Mouse (Mus musculus): ENCODE data around the gene Gm3893. TPM values are rescaled to one million over a fixed set of nuclear protein-coding genes. Genes with fewer than 3 reads are reported as not detected.
"Not testable (repeated sequence)": the region's sequence is repeated elsewhere in the genome, so short reads cannot be mapped to it uniquely, and the experiment has no call there.

The Gm3893 gene
- polyA plus RNA-seq (2014; fragmentation: Nextera tagmentation; extraction: Ambion mirVana) = not detected in 2 replicates

DNA sequence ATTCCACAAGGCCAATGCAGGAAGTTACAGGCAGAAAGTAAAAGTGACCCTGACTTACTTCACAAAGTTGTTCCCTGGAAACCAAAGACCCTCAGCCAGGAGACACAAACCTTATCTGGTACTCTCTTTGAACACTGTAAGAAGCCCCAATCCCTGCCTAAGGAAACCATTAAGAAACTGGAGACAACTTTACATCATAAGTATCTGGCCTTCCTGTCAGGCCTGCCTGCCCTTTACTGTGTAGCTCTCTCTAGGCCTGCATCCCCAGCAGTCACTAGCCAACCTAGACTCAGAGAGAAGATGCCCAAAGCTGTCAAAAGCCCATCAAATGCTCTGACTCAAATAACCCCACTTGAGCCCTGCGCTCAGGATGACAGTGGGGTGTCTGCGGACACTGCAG is at the start of gene Gm3893:
Gene Gm3893, plus strand, starts transcription at position 301 of the 400 bp plus-strand sequence.
- not testable (repeated sequence) for H3K27me3 ChIP-seq (replicated peaks; ENCODE audit: control insufficient read depth, insufficient read depth, low read length); H3K4me1 ChIP-seq (replicated peaks; ENCODE audit: control insufficient read depth, insufficient read depth, low read length); H3K9me3 ChIP-seq (ENCODE audit: control insufficient read depth, low read length); H3K36me3 ChIP-seq (ENCODE audit: control insufficient read depth, insufficient read depth, low read length); H3K4me3 ChIP-seq (ENCODE audit: low read depth, low read length); ATAC-seq (replicated peaks; ENCODE audit: low FRiP score); H3K27ac ChIP-seq (ENCODE audit: low read depth, low read length); H3K4me2 ChIP-seq; H3K9ac ChIP-seq (ENCODE audit: low read depth, low read length); DNase-seq (ENCODE audit: low spot score)
- no CpG with 5 or more reads among the region's 2 CpGs for WGBS

- H3K9ac ChIP-seq (ENCODE audit: low read depth, low read length); ATAC-seq (replicated peaks; ENCODE audit: low FRiP score); H3K4me1 ChIP-seq (replicated peaks; ENCODE audit: control insufficient read depth, insufficient read depth, low read length); H3K27ac ChIP-seq (ENCODE audit: low read depth, low read length); H3K36me3 ChIP-seq (ENCODE audit: control insufficient read depth, insufficient read depth, low read length); H3K27me3 ChIP-seq (replicated peaks; ENCODE audit: control insufficient read depth, insufficient read depth, low read length); DNase-seq (ENCODE audit: low spot score); H3K4me2 ChIP-seq; H3K4me3 ChIP-seq (ENCODE audit: low read depth, low read length); H3K9me3 ChIP-seq (ENCODE audit: control insufficient read depth, low read length): not testable (repeated sequence)
- no CpG with 5 or more reads among the region's 5 CpGs for WGBS
Observed at GRCm38 (mm10) chr4:42114517-42114916, 23.5 kb downstream of the Gm3893 start, which contains the start of gene Gm13304. Gene Gm13304, plus strand, starts transcription at chr4:42114817.

Other genes starting within 250 kb of the Gm3893 start
- gene Gm21541, start 187.6 kb upstream of the Gm3893 start, polyA plus RNA-seq (2014; fragmentation: Nextera tagmentation; extraction: Ambion mirVana) = 0.22 TPM in 1 of 2 replicates, not detected in the other
- gene Gm20878, start 149.6 kb upstream of the Gm3893 start, polyA plus RNA-seq (2014; fragmentation: Nextera tagmentation; extraction: Ambion mirVana) = 0.37 and 1.4 TPM in 2 replicates
- 0.04 and 0.16 TPM in 2 replicates for gene Fam205a4, start 125.1 kb upstream of the Gm3893 start, polyA plus RNA-seq (2014; fragmentation: Nextera tagmentation; extraction: Ambion mirVana)
- not detected in 2 replicates for gene Gm21093, start 56.5 kb upstream of the Gm3893 start, polyA plus RNA-seq (2014; fragmentation: Nextera tagmentation; extraction: Ambion mirVana)
- gene Gm13304, start 23.6 kb downstream of the Gm3893 start, polyA plus RNA-seq (2014; fragmentation: Nextera tagmentation; extraction: Ambion mirVana) = not detected in 2 replicates
- gene Gm13306, start 62.2 kb downstream of the Gm3893 start, polyA plus RNA-seq (2014; fragmentation: Nextera tagmentation; extraction: Ambion mirVana) = not detected in 2 replicates
- 0.33 and 0.42 TPM in 2 replicates for gene Gm13305, start 77.4 kb downstream of the Gm3893 start, polyA plus RNA-seq (2014; fragmentation: Nextera tagmentation; extraction: Ambion mirVana)
- not detected in 2 replicates for gene Gm10600, start 149.4 kb downstream of the Gm3893 start, polyA plus RNA-seq (2014; fragmentation: Nextera tagmentation; extraction: Ambion mirVana)
- gene Ccl21b, start 164.6 kb downstream of the Gm3893 start, polyA plus RNA-seq (2014; fragmentation: Nextera tagmentation; extraction: Ambion mirVana) = not detected in 2 replicates
- gene Gm21953, start 203.1 kb downstream of the Gm3893 start, polyA plus RNA-seq (2014; fragmentation: Nextera tagmentation; extraction: Ambion mirVana) = not detected in 2 replicates
- gene Fam205a3, start 227.1 kb downstream of the Gm3893 start, polyA plus RNA-seq (2014; fragmentation: Nextera tagmentation; extraction: Ambion mirVana) = not detected in 2 replicates

All from liver, embryonic 11.5 days (tissue).